25 mouse cellular contexts compared by ENCODE assay signal in genomic region chr7:62407803-62408202, GRCm38 (mm10). TPM values are rescaled to one million over a fixed set of nuclear protein-coding genes. Genes with fewer than 3 reads are reported as not detected.
"Had no signal": no experiment of that assay in that cellular context is flagged by ENCODE, and none has a peak within 500 bp of the region (broad histone marks: within the 10 kb centered on the region; RNA-seq: fewer than 3 reads in every experiment).

No protein-coding gene starts in this region.

- H3K4me2 ChIP-seq: liver, embryonic 12.5 days; liver, embryonic 15.5 days; lung, embryonic 15.5 days had no signal

- H3K4me3 ChIP-seq: limb, embryonic 10.5 days; liver, embryonic 12.5 days; liver, embryonic 15.5 days; lung, embryonic 15.5 days; megakaryocyte, embryonic 14.5 days; neural tube, embryonic 12.5 days; neural tube, embryonic 15.5 days had no signal

- H3K4me1 ChIP-seq: limb, embryonic 10.5 days; limb, embryonic 13.5 days; liver, embryonic 12.5 days; liver, embryonic 15.5 days; lung, embryonic 15.5 days; megakaryocyte, embryonic 14.5 days; neural tube, embryonic 15.5 days had no signal

- H3K9me3 ChIP-seq: limb, embryonic 10.5 days; liver, embryonic 12.5 days; liver, embryonic 15.5 days; lung, embryonic 15.5 days; megakaryocyte, embryonic 14.5 days; neural tube, embryonic 12.5 days; neural tube, embryonic 15.5 days had no signal

- DNase-seq: kidney, adult 2 months; kidney, postnatal 25 days; layer of hippocampus, adult 9-11 months; liver; lung, adult 18-20 months; lung, postnatal 10 days; lung, postnatal 36 days; right cerebral cortex, adult 18-20 months; right cerebral cortex, postnatal 14 days; right cerebral cortex, postnatal 4 days; thymus, adult 2 months; thymus, postnatal 14 days; thymus, postnatal 4 days had no signal

- ATAC-seq: liver, embryonic 12.5 days had no signal

- H3K27me3 ChIP-seq: limb, embryonic 13.5 days; liver, embryonic 15.5 days; lung, embryonic 15.5 days; neural tube, embryonic 12.5 days; neural tube, embryonic 15.5 days had no signal

- H3K9ac ChIP-seq: limb, embryonic 13.5 days; liver, embryonic 12.5 days; liver, embryonic 15.5 days; lung, embryonic 15.5 days; neural tube, embryonic 12.5 days; neural tube, embryonic 15.5 days had no signal

- H3K27ac ChIP-seq: kidney, postnatal 0 days; layer of hippocampus, adult 2 months; limb, embryonic 10.5 days; limb, embryonic 13.5 days; liver, embryonic 12.5 days; liver, embryonic 15.5 days; lung, embryonic 15.5 days; neural tube, embryonic 12.5 days; neural tube, embryonic 15.5 days; stomach, postnatal 0 days had no signal

- H3K36me3 ChIP-seq: limb, embryonic 10.5 days; limb, embryonic 13.5 days; liver, embryonic 12.5 days; liver, embryonic 15.5 days; lung, embryonic 15.5 days; neural tube, embryonic 12.5 days; neural tube, embryonic 15.5 days had no signal

RNA-seq across cellular contexts. Expression of gene Magel2, which starts 31.0 kb away (rescaled TPM):
- polyA plus RNA-seq: large intestine, adult 2 months had no signal
